Mouse (Mus musculus): ENCODE results near the gene St3gal4.

The St3gal4 gene

DNA sequence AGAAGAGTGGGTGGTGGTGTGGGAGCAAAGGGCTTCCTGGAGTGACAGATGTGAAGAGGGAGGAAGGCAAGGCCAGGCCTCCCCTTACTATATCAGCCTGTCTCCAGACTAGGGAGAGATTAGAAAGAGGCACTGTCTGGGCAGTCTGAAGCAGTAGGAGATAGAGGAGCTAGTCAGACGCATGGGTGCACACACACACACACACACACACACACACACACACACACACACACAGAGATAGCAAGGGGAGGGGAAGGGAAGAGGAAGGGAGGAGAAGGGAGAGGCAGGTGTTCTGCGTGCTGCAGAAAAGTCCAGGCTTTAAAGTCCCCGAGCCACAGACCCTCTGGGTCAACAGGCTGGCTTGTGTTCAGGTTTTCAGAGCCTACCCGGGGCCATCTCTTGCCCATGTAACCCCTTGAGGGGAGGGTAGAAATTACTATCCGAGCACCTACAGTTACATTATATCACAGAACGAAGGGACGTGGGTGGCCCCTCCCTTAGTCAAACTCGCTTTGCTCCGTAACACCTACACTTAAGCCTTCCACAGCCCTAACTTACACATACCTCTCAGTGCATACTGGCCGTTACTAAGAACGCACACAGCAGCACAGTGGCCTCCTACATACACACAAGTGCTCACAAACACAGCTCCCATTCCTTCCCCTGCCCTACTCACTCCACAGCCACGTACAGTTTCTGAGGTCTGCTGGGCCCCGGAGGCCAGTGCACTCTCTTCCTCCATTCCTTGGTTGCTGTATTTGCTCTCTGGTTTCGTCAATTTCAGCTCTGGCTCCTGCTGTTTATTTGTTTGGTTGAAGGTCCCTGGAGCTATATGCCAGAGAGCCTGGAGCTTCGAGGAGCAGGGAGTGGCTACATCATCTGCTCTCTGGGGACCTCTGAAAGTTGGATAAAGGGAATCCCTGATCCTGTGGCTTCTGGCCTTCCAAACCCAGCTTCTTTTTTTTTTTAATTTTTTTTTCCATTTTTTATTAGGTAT is 12.9 kb downstream of the St3gal4 start:
- no peak for DNase-seq (ENCODE audit: low read depth, low spot score)

GRCm38 (mm10) chr9:35105438-35105837 is 13.6 kb downstream of the St3gal4 start:
- DNase-seq (ENCODE audit: low read depth, low spot score) = no peak

DNA sequence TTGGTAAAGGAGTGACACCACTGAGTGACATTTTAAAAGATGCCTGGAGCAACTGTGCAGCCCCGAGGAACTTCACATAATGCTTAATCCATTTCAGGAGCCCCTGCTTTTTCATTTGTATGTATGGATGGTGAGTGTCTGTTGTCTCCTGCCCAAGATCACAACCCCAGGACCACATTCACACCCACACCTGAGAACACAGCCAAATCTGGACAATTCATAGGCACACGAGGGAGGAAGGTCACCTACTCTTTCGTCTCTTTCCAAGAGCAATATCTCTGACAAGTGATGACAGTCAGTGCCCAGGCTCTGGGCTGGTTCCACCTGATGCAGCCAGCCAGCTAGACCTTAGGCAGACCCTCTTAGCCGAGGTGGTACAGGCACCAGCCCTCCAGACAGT is 14.4 kb downstream of the St3gal4 start:
- DNase-seq (ENCODE audit: low read depth, low spot score) = no peak

- no peak for DNase-seq (ENCODE audit: low read depth, low spot score)
Observed at GRCm38 (mm10) chr9:35098762-35099161, 20.3 kb downstream of the St3gal4 start.

DNA sequence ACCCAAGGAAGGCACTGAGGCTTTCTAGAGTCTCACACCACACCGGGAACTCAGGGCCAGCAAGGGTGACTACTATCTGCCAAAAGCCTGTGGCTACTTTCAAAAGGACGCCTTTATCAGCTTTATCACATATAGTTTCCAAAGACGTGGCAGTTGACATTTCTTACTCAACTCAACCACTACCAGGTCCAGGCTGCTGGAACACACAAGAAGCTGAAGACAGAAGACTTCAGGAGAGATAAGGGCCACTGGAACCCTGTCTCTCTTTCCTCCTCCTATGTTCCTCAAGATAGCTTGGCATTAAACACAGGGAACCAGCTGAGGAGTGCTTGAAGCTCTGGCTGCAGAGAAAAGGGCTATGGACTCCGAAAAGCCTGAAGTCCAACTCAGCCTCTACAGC is 21.2 kb downstream of the St3gal4 start:
- DNase-seq (ENCODE audit: low read depth, low spot score) = no peak

DNA sequence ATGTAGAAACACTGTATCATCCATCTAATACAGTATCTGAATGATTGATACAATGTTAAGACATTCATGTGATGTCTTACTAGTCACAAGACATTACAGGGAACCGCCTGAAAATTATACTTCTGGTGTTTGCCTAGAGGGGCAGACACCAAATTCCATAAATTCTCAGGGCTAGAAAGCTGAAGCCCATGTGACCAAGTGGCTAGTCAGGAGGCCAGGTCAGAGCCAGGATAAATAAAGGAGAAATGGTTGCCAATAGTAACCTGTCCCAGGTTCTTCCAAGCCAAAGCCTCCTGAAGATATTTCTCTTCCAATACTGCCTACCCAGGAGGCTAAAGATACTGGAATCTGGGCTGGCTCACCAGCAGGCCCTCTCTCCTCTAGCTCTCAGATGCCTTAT is 23.3 kb downstream of the St3gal4 start:
- DNase-seq (ENCODE audit: low read depth, low spot score) = no peak

DNA sequence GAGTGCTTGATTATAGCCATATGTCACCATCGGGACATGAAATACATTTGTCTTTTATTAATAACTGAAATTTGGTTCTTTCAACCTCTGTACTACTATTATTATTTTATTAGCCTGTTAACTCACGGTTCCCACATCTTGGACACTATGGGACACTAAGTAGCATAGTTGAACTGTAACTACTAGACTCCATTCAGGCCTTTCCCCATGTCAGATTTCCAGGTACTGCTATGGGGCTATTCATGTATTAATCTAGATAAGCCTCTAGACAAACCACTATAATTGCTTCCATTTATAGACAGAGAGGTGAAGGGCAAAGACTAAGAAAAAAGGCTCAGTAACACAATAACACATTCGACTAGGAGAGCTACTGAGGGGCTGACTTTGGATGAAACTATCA is 25.7 kb downstream of the St3gal4 start:
- no peak for DNase-seq (ENCODE audit: low read depth, low spot score)

- DNase-seq (ENCODE audit: low read depth, low spot score) = no peak
Observed at GRCm38 (mm10) chr9:35092904-35093303, 26.2 kb downstream of the St3gal4 start.

- DNase-seq (ENCODE audit: low read depth, low spot score) = no peak
Observed at GRCm38 (mm10) chr9:35061446-35061845, 57.6 kb downstream of the St3gal4 start.

DNA sequence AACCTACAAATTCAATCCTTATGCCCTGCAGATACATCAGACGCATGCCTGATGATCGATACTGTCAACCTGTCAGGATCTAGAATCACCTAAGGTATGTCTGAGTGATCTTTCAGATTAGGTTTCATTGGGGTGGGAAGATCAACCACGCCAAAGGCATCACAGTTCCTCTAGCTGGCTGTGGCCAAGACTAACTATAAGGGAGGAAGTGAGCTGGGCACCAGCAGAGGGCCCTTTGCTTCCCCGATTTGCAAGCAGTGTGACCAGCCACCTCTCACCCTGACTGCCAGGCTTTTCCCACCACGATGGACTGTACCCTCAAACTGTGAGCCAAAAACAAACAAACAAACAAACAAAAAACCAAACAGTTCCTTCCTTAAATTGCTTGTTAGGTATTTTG is 59.2 kb downstream of the St3gal4 start:
- no peak for DNase-seq (ENCODE audit: low read depth, low spot score)

DNA sequence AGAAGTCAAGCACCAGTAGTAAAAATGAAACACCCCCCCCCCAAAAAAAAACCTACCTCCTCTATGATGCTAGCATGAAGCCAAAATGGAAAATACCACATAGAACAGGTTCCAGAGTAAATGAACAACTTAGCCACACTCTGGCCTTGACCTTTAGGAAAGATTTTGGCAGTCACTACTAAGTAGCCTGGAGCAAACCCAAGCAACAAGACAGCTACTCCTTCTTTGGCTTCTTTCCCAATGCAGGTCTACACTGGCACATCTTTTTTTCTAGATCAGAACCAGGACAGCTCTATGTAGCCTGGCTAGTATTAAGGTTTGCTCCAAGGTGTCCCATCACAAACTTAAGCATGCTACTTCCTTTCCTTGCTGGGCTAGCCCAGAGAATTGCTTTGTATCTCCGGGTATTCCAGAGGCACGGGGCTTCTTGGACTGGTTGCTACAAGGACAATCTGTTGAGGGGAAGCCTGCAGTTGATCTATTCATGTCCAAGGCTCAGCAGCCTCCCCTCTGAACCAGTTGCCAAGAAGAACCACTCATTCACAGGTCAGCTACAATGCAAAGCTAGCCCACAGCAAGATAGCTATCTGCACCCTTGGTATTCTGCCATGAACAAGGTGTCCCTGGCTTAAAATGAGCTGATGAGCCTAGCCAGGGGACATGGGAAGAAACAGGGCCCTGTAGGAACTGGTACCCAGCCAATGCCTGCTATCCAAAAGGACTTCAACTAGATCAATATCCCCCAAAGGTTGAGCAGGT is 60.3 kb downstream of the St3gal4 start:
- DNase-seq (ENCODE audit: low read depth, low spot score) = no peak

GRCm38 (mm10) chr9:35058186-35058585 is 60.9 kb downstream of the St3gal4 start:
- no peak for DNase-seq (ENCODE audit: low read depth, low spot score)

DNA sequence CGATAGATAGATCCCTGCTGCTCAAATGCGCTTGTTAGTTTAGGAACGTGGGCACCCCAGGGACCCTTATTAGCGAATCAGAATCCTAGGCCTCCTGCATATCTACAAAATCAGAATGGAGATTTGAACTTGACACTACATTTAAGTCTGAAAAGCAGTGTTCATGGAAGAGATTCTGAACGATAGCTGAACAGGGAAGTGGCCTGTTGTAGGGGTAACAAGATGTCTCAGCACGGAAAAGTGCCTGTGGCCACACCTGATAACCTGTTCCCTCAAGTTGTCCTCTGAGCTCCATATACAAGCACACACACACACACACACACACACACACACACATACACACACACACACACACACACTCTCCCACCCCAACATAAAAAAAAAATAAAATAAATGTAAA is 61.4 kb downstream of the St3gal4 start:
- DNase-seq (ENCODE audit: low read depth, low spot score) = no peak

GRCm38 (mm10) chr9:35056611-35057010 is 62.5 kb downstream of the St3gal4 start:
- no peak for DNase-seq (ENCODE audit: low read depth, low spot score)

- no peak for DNase-seq (ENCODE audit: low read depth, low spot score)
Observed at GRCm38 (mm10) chr9:35055528-35056330, 63.3 kb downstream of the St3gal4 start.

GRCm38 (mm10) chr9:35053669-35054068 is 65.4 kb downstream of the St3gal4 start:
- DNase-seq (ENCODE audit: low read depth, low spot score) = no peak

DNA sequence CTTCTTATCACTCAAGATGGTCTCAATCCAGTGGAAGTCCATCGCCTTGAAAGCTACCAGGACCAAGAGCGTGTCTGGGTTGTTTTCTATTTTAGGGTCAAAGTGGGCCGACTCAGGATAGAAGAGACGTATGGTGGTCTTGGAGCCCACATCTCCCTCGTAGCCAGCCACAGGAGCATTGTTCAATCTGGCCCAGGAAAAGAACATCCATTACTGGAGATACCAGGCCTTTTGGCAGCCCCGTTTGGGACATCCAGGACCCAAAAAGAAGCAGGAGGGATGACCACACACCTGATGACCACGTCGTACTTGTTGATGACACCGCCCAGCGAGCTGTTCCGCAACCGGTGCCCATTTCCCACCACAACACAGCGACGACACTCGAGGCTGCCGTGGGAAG is 66.0 kb downstream of the St3gal4 start:
- DNase-seq (ENCODE audit: low read depth, low spot score) = no peak

DNA sequence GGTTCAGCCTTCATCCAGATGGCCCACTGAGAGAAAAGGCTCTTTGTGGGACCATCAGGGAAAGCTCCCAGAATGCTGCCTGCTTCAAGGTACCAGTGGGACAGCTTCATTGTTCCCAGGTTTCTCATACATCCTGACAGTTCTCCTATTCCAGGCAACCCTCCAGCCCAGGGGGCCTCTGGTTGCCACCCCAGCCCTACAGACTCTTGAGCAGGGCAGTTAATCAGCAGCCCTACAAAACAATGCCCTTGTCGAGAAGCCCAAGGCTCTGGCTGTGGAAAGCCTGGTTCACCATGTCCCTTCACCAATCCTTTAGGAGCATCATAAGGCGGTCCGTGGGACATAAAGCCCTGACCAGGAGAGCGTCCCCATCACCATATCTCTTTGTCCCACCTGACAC is 66.4 kb downstream of the St3gal4 start:
- DNase-seq (ENCODE audit: low read depth, low spot score) = no peak

DNA sequence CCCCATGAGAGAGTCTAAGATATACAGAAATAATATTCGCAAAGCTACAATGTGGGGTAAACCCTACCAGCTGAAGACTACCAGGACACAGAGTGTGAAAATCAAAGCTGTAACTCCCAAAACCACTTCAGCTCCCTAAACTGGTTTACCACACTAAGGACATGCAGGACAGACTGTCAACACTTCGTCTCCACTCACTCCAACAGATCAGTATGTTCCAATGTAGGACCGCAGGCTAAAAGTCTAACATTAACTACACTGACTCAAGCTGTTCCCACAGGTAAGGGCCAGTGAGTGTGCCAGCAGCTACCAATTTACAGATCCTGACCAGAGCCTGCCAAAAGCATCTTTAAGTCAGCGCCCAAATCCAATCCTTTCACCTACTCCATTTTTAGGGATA is 67.4 kb downstream of the St3gal4 start:
- no peak for DNase-seq (ENCODE audit: low read depth, low spot score)

DNA sequence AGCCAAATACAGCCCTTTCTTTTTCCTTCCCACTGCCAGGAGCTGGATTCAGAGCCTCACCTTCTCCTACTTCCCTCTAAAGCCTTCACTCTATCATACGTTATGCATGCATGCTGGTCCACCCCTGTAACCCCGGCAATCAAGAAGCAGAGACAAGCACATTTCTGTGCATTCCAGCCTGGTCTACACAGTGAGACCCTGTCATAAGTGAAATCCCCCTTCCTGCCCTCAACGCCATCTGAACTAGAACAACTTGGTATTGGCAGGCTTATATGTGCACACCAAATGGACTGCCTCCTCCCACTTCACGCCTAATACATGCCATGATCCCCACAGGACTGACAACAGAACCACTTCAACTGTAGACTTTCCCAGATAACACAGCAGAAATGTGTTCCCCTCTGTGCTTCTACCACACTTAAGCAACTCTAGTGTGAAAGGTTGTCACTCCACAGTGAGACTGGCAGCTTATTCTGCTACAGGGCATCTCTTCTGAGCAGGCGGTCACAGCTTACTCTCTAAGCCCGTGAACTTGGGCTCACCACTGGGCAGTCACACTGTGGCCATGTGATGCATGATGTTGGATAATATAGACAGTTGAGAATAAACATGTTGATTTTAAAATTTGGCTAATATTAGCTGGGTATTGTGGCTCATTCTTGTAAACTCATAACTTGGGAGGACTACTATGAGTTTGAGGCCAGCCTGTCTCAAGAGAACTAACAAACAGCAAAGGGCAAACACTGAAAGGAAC is 68.2 kb downstream of the St3gal4 start:
- no peak for DNase-seq (ENCODE audit: low read depth, low spot score)

- no peak for DNase-seq (ENCODE audit: low read depth, low spot score)
Observed at GRCm38 (mm10) chr9:35049891-35050527, 69.1 kb downstream of the St3gal4 start.

All from retina, adult 2 months (tissue).